Mouse (Mus musculus): Measurements from ENCODE around the gene Os9.
"Not testable (repeated sequence)": the region's sequence is repeated elsewhere in the genome, so short reads cannot be mapped to it uniquely, and the experiment has no call there.

Gene Os9

GRCm38 (mm10) chr10:127121066-127121477, at the start of gene Os9:
Gene Os9, minus strand, starts transcription at chr10:127121131.
- DNase-seq (ENCODE audit: low spot score in 2 of 2): peak; percentile 90 to 95

GRCm38 (mm10) chr10:127170002-127170401, 49.1 kb upstream of the Os9 start:
- no peak for DNase-seq (ENCODE audit: low spot score in 2 of 2)

GRCm38 (mm10) chr10:127167614-127168192, 46.8 kb upstream of the Os9 start:
- DNase-seq (ENCODE audit: low spot score in 2 of 2): no peak

- DNase-seq (ENCODE audit: low spot score in 2 of 2): no peak
Measured at GRCm38 (mm10) chr10:127166771-127167613, 46.1 kb upstream of the Os9 start.

GRCm38 (mm10) chr10:127166404-127166715, 45.4 kb upstream of the Os9 start:
- no peak for DNase-seq (ENCODE audit: low spot score in 2 of 2)

- DNase-seq (ENCODE audit: low spot score in 2 of 2): peak; percentile 65 to 66
Measured at GRCm38 (mm10) chr10:127165654-127166403, 44.9 kb upstream of the Os9 start.

GRCm38 (mm10) chr10:127165354-127165653, 44.4 kb upstream of the Os9 start:
- DNase-seq (ENCODE audit: low spot score in 2 of 2): peak in 1 of 2 experiments; percentile 67

GRCm38 (mm10) chr10:127164631-127165353, 43.9 kb upstream of the Os9 start, which contains the start of gene B4galnt1:
Gene B4galnt1, plus strand, starts transcription at chr10:127165225.
- DNase-seq (ENCODE audit: low spot score in 2 of 2): peak in 1 of 2 experiments; percentile 79

- no peak for DNase-seq (ENCODE audit: low spot score in 2 of 2)
Measured at GRCm38 (mm10) chr10:127164190-127164589, 43.3 kb upstream of the Os9 start.

GRCm38 (mm10) chr10:127162771-127163261, 41.9 kb upstream of the Os9 start:
- DNase-seq (ENCODE audit: low spot score in 2 of 2): peak; percentile 57 to 63

- no peak for DNase-seq (ENCODE audit: low spot score in 2 of 2)
Measured at GRCm38 (mm10) chr10:127160728-127161127, 39.8 kb upstream of the Os9 start.

- DNase-seq (ENCODE audit: low spot score in 2 of 2): no peak
Measured at GRCm38 (mm10) chr10:127160081-127160480, 39.1 kb upstream of the Os9 start.

GRCm38 (mm10) chr10:127158471-127158870, 37.5 kb upstream of the Os9 start:
- DNase-seq (ENCODE audit: low spot score in 2 of 2): no peak

GRCm38 (mm10) chr10:127156511-127156910, 35.6 kb upstream of the Os9 start:
- DNase-seq (ENCODE audit: low spot score in 2 of 2): no peak

GRCm38 (mm10) chr10:127156089-127156488, 35.2 kb upstream of the Os9 start:
- DNase-seq (ENCODE audit: low spot score in 2 of 2): no peak

GRCm38 (mm10) chr10:127154652-127155051, 33.7 kb upstream of the Os9 start:
- no peak for DNase-seq (ENCODE audit: low spot score in 2 of 2)

GRCm38 (mm10) chr10:127154241-127154640, 33.3 kb upstream of the Os9 start:
- DNase-seq (ENCODE audit: low spot score in 2 of 2): no peak

GRCm38 (mm10) chr10:127153323-127153722, 32.4 kb upstream of the Os9 start:
- no peak for DNase-seq (ENCODE audit: low spot score in 2 of 2)

- not testable (repeated sequence) for DNase-seq (ENCODE audit: low spot score in 2 of 2)
Measured at GRCm38 (mm10) chr10:127152556-127152955, 31.6 kb upstream of the Os9 start.

- not testable (repeated sequence) for DNase-seq (ENCODE audit: low spot score in 2 of 2)
Measured at GRCm38 (mm10) chr10:127151233-127151632, 30.3 kb upstream of the Os9 start.

GRCm38 (mm10) chr10:127150471-127150872, 29.5 kb upstream of the Os9 start:
- DNase-seq (ENCODE audit: low spot score in 2 of 2): no peak

- no peak for DNase-seq (ENCODE audit: low spot score in 2 of 2)
Measured at GRCm38 (mm10) chr10:127147135-127147534, 26.2 kb upstream of the Os9 start.
